Mouse (Mus musculus) liver (tissue): ENCODE results near the gene Il1rapl1.
A peak's percentile ranks its signal among the peaks of the same experiment; 100 is the strongest.

Source experiments
- DNase-seq: peaks from one replicate; pipeline ENCODE4 v3.0.0-alpha.2; 2020; ENCODE audit warnings: mixed read lengths

Gene Il1rapl1

GRCm38 (mm10) chrX:87600914-87601313, 514.5 kb downstream of the Il1rapl1 start:
- no peak for DNase-seq

- DNase-seq: no peak
Observed at GRCm38 (mm10) chrX:87507997-87508396, 607.4 kb downstream of the Il1rapl1 start.

- DNase-seq: no peak
Observed at GRCm38 (mm10) chrX:87502604-87503003, 612.8 kb downstream of the Il1rapl1 start.

- no peak for DNase-seq
Observed at GRCm38 (mm10) chrX:87483416-87483815, 632.0 kb downstream of the Il1rapl1 start.

- peak; percentile 93 for DNase-seq
Observed at GRCm38 (mm10) chrX:87238191-87238590, 877.3 kb downstream of the Il1rapl1 start.

- DNase-seq: no peak
Observed at GRCm38 (mm10) chrX:87225280-87225679, 890.2 kb downstream of the Il1rapl1 start.

GRCm38 (mm10) chrX:87002296-87002695, 1113.1 kb downstream of the Il1rapl1 start:
- DNase-seq: no peak

- DNase-seq: no peak
Observed at GRCm38 (mm10) chrX:86955126-86955525, 1160.3 kb downstream of the Il1rapl1 start.

GRCm38 (mm10) chrX:86954614-86955013, 1160.8 kb downstream of the Il1rapl1 start:
- no peak for DNase-seq

GRCm38 (mm10) chrX:86950940-86951339, 1164.5 kb downstream of the Il1rapl1 start:
- no peak for DNase-seq

GRCm38 (mm10) chrX:86949112-86949511, 1166.3 kb downstream of the Il1rapl1 start:
- DNase-seq: no peak

GRCm38 (mm10) chrX:86854835-86855234, 1260.6 kb downstream of the Il1rapl1 start:
- no peak for DNase-seq

- DNase-seq: no peak
Observed at GRCm38 (mm10) chrX:86808218-86808617, 1307.2 kb downstream of the Il1rapl1 start.

GRCm38 (mm10) chrX:86802725-86803124, 1312.7 kb downstream of the Il1rapl1 start:
- DNase-seq: no peak

GRCm38 (mm10) chrX:86728803-86729202, 1386.6 kb downstream of the Il1rapl1 start:
- no peak for DNase-seq
